Mouse (Mus musculus) hindbrain, embryonic 12.5 days (tissue): Measurements from ENCODE around the gene Tpst1. TPM values are rescaled to one million over a fixed set of nuclear protein-coding genes. Genes with fewer than 3 reads are reported as not detected.

Experiments
- ATAC-seq: fragments of 200-750 bp; cut with Nextera tagmentation; 2 replicates; pipeline ENCODE4 v1.8.0; 2017; ENCODE audit warnings: moderate TSS enrichment; ENCODE audit not compliant: low FRiP score
- H3K27ac ChIP-seq: fragments of 300-500 bp; sonication (generic); 2 replicates; pipeline ENCODE4 v1.5.1; 2016; ENCODE audit warnings: mild to moderate bottlenecking
- H3K27me3 ChIP-seq: fragments of 300-500 bp; sonication (generic); 2 replicates; pipeline ENCODE4 v1.6.1; 2016; ENCODE audit warnings: mild to moderate bottlenecking
- H3K36me3 ChIP-seq: fragments of 300-500 bp; sonication (generic); 2 replicates; pipeline ENCODE4 v1.6.1; 2016; ENCODE audit warnings: mild to moderate bottlenecking
- H3K4me1 ChIP-seq: fragments of 300-500 bp; sonication (generic); 2 replicates; pipeline ENCODE4 v1.6.1; 2016
- H3K4me2 ChIP-seq: fragments of 300-500 bp; sonication (generic); replicated peaks from 2 replicates; pipeline ENCODE4 v1.6.1; 2016; ENCODE audit warnings: mild to moderate bottlenecking
- H3K4me3 ChIP-seq: fragments of 300-500 bp; sonication (generic); 2 replicates; pipeline ENCODE4 v1.5.1; 2016; ENCODE audit warnings: mild to moderate bottlenecking
- H3K9ac ChIP-seq: fragments of 300-500 bp; sonication (generic); 2 replicates; pipeline ENCODE4 v1.6.1; 2016; ENCODE audit warnings: mild to moderate bottlenecking, moderate library complexity
- H3K9me3 ChIP-seq: fragments of 300-500 bp; sonication (generic); replicated peaks from 2 replicates; pipeline ENCODE4 v1.6.1; 2016; ENCODE audit warnings: mild to moderate bottlenecking
- WGBS: fragments of 180-500 bp; shearing (Covaris S2); methylation state at CpG from one replicate; pipeline ENCODE4 v1.1.7; 2016; 5-methylcytosine and 5-hydroxymethylcytosine counted together
- polyA plus RNA-seq: library from polyadenylated mRNA; unstranded; fragments of >200 nt; fragmentation: Nextera tagmentation; extraction: Ambion mirVana; gene quantifications from 2 replicates; pipeline ENCODE4 v1.2.1, GENCODE M21; 2016

Gene Tpst1
- polyA plus RNA-seq, 1 experiment from 2014 or later, result 57.0 TPM

DNA sequence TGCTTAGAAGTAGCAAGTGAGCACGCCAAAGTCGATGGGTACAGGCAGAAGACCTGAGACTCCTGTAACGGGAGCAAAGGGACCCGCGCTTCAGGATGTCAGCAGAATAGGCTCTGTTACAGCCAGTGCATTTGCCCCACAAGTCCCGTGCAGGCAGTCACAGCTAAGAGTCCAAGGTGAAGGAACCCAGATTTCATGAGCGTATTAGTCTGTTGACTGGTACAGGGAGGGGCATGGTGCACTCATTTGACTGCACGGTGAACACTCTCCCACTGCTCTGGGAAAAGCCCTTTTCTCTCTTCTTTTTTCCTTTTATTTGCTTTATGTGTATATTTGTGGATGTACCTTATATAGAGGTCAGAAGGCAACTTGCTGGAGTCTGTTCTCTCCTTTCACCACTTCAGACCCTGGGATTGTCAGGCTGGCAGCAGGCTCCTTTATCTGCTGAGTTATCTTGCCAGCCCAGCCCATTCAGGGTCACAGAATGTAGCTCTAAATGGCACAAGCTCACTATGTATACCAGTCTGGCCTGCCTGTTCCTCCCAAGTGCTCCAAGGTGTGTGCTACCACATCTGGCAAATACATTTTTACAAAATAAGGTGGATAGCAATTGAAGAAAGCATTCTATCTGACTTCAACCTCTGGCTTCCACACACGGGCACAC, 111.2 kb downstream of the Tpst1 start:
- Histone ChIP-seq H3K36me3 (0 out of 2 replicates have a peak, but pooled peaks cover 8% of the 10 kb centered on the region), H3K9ac (no peak overlapping the region), H3K4me2 (no peak overlapping the region), H3K4me3 (no peak overlapping the region), H3K9me3 (no peaks in the 10 kb centered on the region), H3K27ac (no peak overlapping the region), H3K27me3 (no peaks in the 10 kb centered on the region), H3K4me1 (peaks cover 8% of the 10 kb centered on the region; the same call in 1 of the 2 replicates)
- ATAC-seq, result no peak
- 90% methylated on average over 9 of the region's 9 CpGs for WGBS

DNA sequence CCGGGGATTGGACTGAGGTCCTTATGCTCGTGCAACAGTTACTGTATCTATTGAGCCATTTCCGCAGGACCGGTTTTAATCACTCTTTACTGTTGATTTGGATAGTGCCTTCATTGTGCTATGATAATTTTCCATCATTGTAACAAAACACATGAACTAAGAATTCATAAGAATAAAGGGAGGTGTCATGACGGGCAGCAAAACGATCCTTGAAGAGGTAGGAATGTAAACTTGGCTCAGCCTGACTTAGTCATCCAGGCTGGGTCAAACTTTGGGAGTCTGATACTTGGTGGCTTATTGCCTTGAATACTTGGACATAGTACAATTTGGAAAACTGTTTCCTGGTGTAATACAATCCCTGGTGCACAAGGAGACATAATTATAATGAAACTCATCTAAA, 112.2 kb downstream of the Tpst1 start:
- WGBS, result 91% methylated on average over 6 of the region's 6 CpGs
- peaks cover 8% of the 10 kb centered on the region; the same call in 1 of the 2 replicates for H3K4me1 ChIP-seq
- H3K36me3 ChIP-seq, result peaks cover 18% of the 10 kb centered on the region
- no peak overlapping the region for H3K4me3 ChIP-seq
- no peaks in the 10 kb centered on the region for H3K27me3 ChIP-seq
- H3K9ac ChIP-seq, result no peak overlapping the region
- no peak for ATAC-seq
- no peak overlapping the region for H3K4me2 ChIP-seq
- H3K9me3 ChIP-seq, result no peaks in the 10 kb centered on the region
- no peak overlapping the region for H3K27ac ChIP-seq

Other genes starting within 250 kb of the Tpst1 start
- gene Sumf2, start 226.3 kb upstream of the Tpst1 start, polyA plus RNA-seq, result 56.8 and 61.3 TPM in 2 replicates
- 714 and 768 TPM in 2 replicates for gene Chchd2, start 185.9 kb upstream of the Tpst1 start, polyA plus RNA-seq
- gene Zbed5, start 177.6 kb upstream of the Tpst1 start, polyA plus RNA-seq, result 10.9 and 12.4 TPM in 2 replicates
- gene Phkg1, start 174.8 kb upstream of the Tpst1 start, polyA plus RNA-seq, result 0.34 and 0.46 TPM in 2 replicates
- gene Nupr1l, start 164.8 kb upstream of the Tpst1 start, polyA plus RNA-seq, result 4.7 and 6.6 TPM in 2 replicates
- gene Vkorc1l1, start 131.4 kb upstream of the Tpst1 start, polyA plus RNA-seq, result 40.9 and 42.4 TPM in 2 replicates
- 31.4 and 31.5 TPM in 2 replicates for gene Gusb, start 70.3 kb upstream of the Tpst1 start, polyA plus RNA-seq
- 23.5 and 34.7 TPM in 2 replicates for gene Asl, start 44.1 kb upstream of the Tpst1 start, polyA plus RNA-seq
- 53.3 and 56.0 TPM in 2 replicates for gene Crcp, start 44.0 kb upstream of the Tpst1 start, polyA plus RNA-seq
- 8.7 and 10.1 TPM in 2 replicates for gene Kctd7, start 71.5 kb downstream of the Tpst1 start, polyA plus RNA-seq
- 33.3 and 38.2 TPM in 2 replicates for gene Rabgef1, start 98.5 kb downstream of the Tpst1 start, polyA plus RNA-seq
- 31.0 and 31.1 TPM in 2 replicates for gene Tmem248, start 143.8 kb downstream of the Tpst1 start, polyA plus RNA-seq
- 69.5 and 72.6 TPM in 2 replicates for gene Sbds, start 182.2 kb downstream of the Tpst1 start, polyA plus RNA-seq
- gene Tyw1, start 182.3 kb downstream of the Tpst1 start, polyA plus RNA-seq, result 26.9 and 27.1 TPM in 2 replicates